Mouse (Mus musculus) induced T-regulatory cell, adult 2 months (primary cell): Measurements from ENCODE around the gene Trmt11.
"Not testable (repeated sequence)": the region's sequence is repeated elsewhere in the genome, so short reads cannot be mapped to it uniquely, and the experiment has no call there.

Source experiments
- DNase-seq: peaks from one replicate; pipeline ENCODE4 v3.0.0-alpha.2; 2012; ENCODE audit warnings: low read depth

The Trmt11 gene

GRCm38 (mm10) chr10:30555686-30556578, 44.6 kb downstream of the Trmt11 start:
- DNase-seq = no peak

DNA sequence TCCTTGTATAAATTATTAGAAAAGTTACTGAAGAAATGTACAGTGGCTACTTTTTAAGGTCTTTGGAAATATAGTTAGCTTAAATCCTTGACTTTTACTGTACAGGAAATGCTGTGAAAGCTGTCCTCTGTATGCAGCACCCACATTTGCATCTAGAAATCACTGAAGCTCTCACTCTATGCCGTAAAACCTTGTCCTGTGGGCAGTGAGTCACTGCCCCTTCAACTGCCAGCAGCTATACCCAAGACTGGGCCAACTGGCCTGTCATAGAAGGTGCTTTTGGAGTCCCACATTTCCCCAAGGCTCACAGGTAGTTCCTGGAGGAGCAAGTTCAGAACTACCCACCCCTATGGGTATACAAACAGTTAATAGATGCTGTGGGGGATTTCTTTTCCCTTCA, 48.2 kb downstream of the Trmt11 start:
- no peak for DNase-seq

GRCm38 (mm10) chr10:30549974-30550373, 50.6 kb downstream of the Trmt11 start:
- DNase-seq = no peak

DNA sequence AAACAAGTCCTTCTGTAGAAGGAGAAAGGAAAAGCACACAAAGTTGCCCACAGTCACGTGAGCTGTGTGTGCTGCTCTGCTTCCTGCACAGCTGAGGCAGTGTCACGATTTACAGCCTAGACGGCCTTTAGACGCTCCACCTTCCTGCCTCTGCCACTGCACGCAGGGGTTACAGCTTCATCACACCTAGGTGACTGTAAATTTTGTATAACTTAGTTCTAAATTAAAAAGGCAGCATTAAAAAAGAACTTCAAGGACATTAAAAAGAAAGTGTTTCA, 62.1 kb downstream of the Trmt11 start:
- no peak for DNase-seq

DNA sequence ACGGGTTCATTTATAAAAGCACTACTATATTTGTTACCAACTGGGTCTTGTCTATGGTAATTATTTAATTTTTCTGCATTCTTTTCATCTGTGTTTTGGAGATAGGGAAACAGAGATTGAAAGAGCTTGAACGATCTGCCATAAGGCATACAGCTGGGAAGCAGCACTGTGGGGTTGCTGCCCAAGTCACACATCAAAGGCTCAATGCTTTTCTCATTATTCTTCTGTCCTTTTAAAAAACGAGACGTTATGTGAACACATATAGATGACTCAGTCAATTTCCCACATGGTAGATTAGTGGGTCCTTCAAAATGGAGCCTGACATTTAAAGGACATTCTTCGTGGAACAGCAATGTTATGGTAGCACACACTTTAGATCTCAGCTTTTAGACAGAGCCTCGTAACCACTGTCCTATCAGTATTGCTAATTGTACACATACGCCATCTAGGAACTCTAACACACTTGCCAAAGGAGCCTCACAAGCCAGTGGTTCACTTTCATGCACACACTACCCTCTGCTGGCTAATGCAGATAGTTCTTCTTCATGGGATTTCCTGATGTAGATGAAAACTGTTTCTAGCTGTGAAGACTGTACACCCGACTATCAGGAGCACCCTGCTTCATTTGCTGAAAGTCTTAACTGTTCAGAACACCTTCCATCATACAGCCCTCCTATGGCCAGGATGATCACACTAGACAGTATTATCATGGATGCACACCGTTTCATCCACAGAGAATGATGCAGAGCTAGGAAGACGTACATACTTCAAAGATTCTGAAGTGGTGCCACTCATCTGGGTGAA, 62.6 kb downstream of the Trmt11 start:
- DNase-seq = peak; percentile 69

GRCm38 (mm10) chr10:30535930-30536329, 64.6 kb downstream of the Trmt11 start:
- not testable (repeated sequence) for DNase-seq

DNA sequence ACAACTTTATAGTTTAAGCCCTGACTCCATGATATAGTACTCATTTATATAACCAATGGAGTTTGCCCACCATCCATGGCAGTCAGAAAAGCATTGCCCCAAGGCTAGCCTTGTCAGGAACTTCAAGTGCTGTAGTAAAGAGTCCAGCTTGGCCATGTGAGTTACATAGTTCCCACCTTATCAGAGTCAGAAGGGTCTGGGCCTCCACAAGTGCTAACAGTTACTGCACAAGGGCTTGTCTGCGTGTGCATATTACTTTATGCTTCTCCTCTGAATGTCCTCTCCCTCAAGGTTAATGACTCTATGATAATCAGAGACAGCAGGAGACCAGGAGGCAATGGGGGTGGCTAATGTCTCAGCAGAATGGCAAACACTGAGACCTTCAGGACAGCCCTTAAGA, 73.4 kb downstream of the Trmt11 start:
- DNase-seq = no peak

DNA sequence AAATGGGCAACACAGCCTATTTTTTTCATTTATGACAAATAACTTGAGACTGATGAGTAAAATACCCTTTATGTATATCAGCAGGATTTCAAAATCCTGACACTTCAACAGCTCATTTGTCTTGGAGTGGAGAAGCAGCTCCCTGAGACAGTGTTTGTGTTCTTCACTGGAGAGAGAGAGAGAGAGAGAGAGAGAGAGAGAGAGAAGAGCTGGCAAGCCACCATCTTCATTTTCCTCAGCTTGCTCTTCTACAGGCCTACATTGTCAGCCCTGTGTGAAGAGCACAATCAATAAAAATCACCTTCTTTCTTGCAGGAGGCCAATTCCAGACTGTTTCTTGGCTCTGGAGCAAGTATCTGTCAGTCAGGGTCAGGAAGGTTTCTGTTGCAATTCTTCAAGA, 78.8 kb downstream of the Trmt11 start:
- no peak for DNase-seq

DNA sequence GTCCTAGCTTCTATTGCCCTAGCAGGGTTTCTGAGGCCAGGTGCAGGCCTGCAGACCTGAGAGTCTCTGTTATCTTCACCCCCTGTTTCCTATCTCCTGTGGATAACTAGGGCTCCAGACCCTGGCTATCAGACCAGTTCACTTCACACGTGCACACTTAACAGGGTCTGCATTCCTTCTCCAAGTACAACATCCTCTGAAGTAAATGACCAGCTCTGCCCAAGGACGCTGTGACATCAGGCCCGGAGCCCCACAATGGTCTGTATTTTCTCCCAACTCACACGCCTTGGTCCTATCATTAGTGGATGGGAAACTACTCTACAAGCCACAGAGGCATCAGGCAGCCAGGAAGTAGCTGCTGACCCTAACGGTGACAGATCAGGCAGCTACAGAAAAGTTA, 81.4 kb downstream of the Trmt11 start:
- DNase-seq = no peak

DNA sequence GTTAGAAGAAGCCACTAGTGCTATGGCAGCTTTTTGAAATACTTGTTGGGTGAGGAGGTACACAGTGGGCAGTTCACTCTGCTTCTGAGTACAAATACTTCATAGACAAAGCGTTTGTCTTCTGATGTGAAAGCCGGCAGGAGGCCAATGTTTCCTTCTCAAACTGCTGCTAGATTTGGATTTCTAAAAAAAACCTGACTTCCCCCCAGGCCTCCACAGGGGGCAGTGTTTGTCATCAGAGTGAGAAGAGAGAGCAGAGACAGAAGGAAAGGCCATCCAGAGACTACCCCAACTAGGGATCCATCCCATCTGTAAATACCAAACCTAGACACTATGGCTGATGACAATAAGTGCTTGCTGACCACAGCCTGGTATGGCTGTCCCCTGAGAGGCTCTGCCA, 83.3 kb downstream of the Trmt11 start:
- peak; percentile 24 for DNase-seq

GRCm38 (mm10) chr10:30516771-30517170, 83.8 kb downstream of the Trmt11 start:
- no peak for DNase-seq

GRCm38 (mm10) chr10:30504736-30505135, 95.8 kb downstream of the Trmt11 start:
- no peak for DNase-seq

DNA sequence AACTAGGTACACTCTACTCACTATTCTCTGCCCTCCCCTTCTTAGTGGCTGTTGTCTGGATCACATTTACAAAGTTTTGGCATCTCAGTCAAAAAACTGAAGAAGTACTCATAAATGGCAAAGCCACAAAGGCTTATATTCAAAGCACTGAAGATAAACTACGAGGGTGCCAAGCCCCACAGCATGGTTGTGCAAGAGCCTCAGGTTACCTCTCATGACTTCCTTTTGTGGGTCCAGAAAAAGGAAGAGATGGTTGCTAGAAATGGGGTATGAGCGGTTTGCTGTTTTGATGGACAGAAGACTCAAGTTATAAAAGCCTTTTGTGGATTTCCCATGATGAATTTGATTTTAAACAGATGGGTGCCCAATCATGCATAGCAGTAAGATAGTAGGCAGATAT, 97.4 kb downstream of the Trmt11 start:
- DNase-seq = no peak

GRCm38 (mm10) chr10:30502718-30503117, 97.8 kb downstream of the Trmt11 start:
- no peak for DNase-seq

GRCm38 (mm10) chr10:30498223-30498622, 102.3 kb downstream of the Trmt11 start:
- not testable (repeated sequence) for DNase-seq
